Mouse (Mus musculus) limb, embryonic 12.5 days (tissue): ENCODE results near the gene Wdr95. TPM values are rescaled to one million over a fixed set of nuclear protein-coding genes. Genes with fewer than 3 reads are reported as not detected.

Experiments used
- ATAC-seq: fragments of 200-750 bp; cut with Nextera tagmentation; 2 replicates; pipeline ENCODE4 v1.8.0; 2017; ENCODE audit warnings: low read depth, moderate TSS enrichment; ENCODE audit not compliant: insufficient number of reproducible peaks, insufficient read depth, low FRiP score, low TSS enrichment
- H3K27ac ChIP-seq: fragments of 300-500 bp; sonication (generic); 2 replicates; pipeline ENCODE4 v1.5.1; 2016; ENCODE audit warnings: mild to moderate bottlenecking, moderate library complexity
- H3K27me3 ChIP-seq: fragments of 300-500 bp; sonication (generic); 2 replicates; pipeline ENCODE4 v1.6.1; 2016; ENCODE audit warnings: mild to moderate bottlenecking, moderate library complexity
- H3K36me3 ChIP-seq: fragments of 300-500 bp; sonication (generic); 2 replicates; pipeline ENCODE4 v1.6.1; 2016; ENCODE audit warnings: mild to moderate bottlenecking, moderate library complexity
- H3K4me1 ChIP-seq: fragments of 300-500 bp; sonication (generic); replicated peaks from 2 replicates; pipeline ENCODE4 v1.6.1; 2016
- H3K4me2 ChIP-seq: fragments of 300-500 bp; sonication (generic); 2 replicates; pipeline ENCODE4 v1.6.1; 2016; ENCODE audit warnings: mild to moderate bottlenecking, moderate library complexity
- H3K4me3 ChIP-seq: fragments of 300-500 bp; sonication (generic); replicated peaks from 2 replicates; pipeline ENCODE4 v1.5.1; 2016; ENCODE audit warnings: mild to moderate bottlenecking
- H3K9ac ChIP-seq: fragments of 300-500 bp; sonication (generic); replicated peaks from 2 replicates; pipeline ENCODE4 v1.6.1; 2016; ENCODE audit warnings: mild to moderate bottlenecking, moderate library complexity
- H3K9me3 ChIP-seq: fragments of 300-500 bp; sonication (generic); 2 replicates; pipeline ENCODE4 v1.6.1; 2016; ENCODE audit warnings: mild to moderate bottlenecking, moderate library complexity
- WGBS: fragments of 180-500 bp; shearing (Covaris S2); methylation state at CpG from one replicate; pipeline ENCODE4 v1.1.7; 2016; 5-methylcytosine and 5-hydroxymethylcytosine counted together
- polyA plus RNA-seq: library from polyadenylated mRNA; unstranded; fragments of >200 nt; fragmentation: Nextera tagmentation; extraction: Ambion mirVana; gene quantifications from 2 replicates; pipeline ENCODE4 v1.2.1, GENCODE M21; 2016

Wdr95 gene
- polyA plus RNA-seq, 1 experiment from 2014 or later: not detected

DNA sequence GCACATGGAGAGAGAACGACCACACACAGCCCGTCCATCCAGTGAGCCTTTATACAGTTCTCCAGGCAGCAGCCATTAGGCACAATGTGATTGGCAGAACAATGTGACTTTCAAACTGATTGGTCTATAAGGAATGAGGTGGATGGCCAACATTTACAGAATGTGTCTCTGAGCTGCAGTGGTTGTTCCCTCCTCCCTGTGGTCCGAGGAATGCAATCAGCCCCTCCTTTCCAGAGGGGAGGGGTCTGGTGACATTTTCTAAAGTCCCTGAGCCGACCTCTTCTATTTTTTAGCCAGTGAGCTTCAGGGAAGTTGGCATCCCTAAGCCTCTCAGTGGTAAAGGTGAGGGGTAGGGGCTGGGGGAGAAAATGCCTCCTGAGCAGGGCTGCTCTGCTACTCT lies 28.5 kb upstream of the Wdr95 start:
- H3K9ac ChIP-seq: no peak overlapping the region
- no peak overlapping the region for H3K27ac ChIP-seq
- no peak overlapping the region for H3K4me3 ChIP-seq
- H3K4me2 ChIP-seq: no peak overlapping the region
- H3K27me3 ChIP-seq: peaks cover 2% of the 10 kb centered on the region; the same call in 1 of the 2 replicates
- no peaks in the 10 kb centered on the region for H3K36me3 ChIP-seq
- H3K4me1 ChIP-seq: 0 out of 2 replicates have a peak, but pooled peaks cover 6% of the 10 kb centered on the region
- no peaks in the 10 kb centered on the region for H3K9me3 ChIP-seq
- WGBS: 49% methylated on average over 4 of the region's 4 CpGs
- ATAC-seq: no peak

DNA sequence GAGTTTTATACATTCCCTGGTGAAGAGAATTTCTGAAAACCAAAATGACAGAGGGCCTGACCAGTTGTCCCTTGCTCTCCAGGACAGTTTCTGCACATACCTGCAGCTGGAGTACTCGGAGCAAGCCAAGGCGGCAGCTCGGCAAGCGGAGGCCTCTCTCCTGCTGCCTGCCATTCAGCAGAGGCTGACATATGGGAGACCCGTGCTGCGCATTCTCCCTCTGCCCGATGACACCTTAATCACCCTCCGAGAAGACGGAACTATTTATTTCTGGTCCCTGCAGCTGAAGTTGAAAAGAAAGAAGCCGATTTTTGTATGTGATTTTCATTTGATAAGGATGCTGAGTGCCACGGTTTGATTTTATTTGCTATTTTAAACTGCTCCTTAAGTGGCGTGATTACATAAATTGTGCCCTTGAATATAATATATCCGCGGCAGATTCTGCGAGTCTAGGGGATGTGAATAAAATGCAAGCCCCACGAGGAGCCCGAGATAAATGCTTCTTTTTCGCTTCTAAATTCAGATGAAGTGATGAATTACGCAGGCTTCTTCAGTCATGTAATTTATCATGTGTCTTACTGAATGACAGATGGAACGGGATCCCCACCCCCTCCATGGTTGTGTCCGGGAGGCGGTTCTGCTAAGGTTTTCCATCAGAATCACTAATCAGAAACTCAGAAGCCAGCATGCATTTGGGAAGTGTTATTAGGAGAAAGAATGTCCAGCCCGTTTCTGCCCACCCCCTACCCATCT lies 24.9 kb upstream of the Wdr95 start:
- no peak for ATAC-seq
- Histone ChIP-seq H3K27ac (no peak overlapping the region), H3K27me3 (no peaks in the 10 kb centered on the region), H3K4me2 (no peak overlapping the region), H3K9ac (no peak overlapping the region), H3K36me3 (no peaks in the 10 kb centered on the region), H3K4me3 (no peak overlapping the region), H3K9me3 (0 out of 2 replicates have a peak, but pooled peaks cover 5% of the 10 kb centered on the region), H3K4me1 (0 out of 2 replicates have a peak, but pooled peaks cover 6% of the 10 kb centered on the region)
- 82% methylated on average over 23 of the region's 23 CpGs for WGBS

DNA sequence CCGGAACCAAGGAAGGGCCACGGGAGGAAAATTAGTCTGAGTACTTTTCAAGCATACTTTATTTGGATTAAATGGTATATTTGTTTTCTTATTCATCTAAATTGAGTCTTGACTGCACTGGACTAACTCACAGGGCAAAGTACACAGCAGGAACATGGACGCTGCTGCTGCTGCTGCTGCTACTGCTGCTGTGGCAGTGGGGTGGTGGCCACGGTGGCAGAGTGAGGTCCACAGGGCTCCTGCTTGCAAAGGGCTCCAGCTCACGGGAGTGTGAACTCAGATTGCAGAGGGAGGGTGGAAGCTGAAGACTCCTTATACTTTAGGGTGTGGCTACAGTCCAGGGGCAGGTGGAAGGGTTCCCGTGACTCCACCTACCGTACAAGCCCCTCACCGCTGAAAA lies 23.5 kb upstream of the Wdr95 start:
- Histone ChIP-seq H3K4me1 (0 out of 2 replicates have a peak, but pooled peaks cover 6% of the 10 kb centered on the region), H3K9me3 (0 out of 2 replicates have a peak, but pooled peaks cover 5% of the 10 kb centered on the region), H3K27me3 (no peaks in the 10 kb centered on the region), H3K27ac (no peak overlapping the region), H3K4me3 (no peak overlapping the region), H3K36me3 (no peaks in the 10 kb centered on the region), H3K9ac (no peak overlapping the region), H3K4me2 (no peak overlapping the region)
- WGBS: 90% methylated on average over 8 of the region's 8 CpGs
- ATAC-seq: no peak

DNA sequence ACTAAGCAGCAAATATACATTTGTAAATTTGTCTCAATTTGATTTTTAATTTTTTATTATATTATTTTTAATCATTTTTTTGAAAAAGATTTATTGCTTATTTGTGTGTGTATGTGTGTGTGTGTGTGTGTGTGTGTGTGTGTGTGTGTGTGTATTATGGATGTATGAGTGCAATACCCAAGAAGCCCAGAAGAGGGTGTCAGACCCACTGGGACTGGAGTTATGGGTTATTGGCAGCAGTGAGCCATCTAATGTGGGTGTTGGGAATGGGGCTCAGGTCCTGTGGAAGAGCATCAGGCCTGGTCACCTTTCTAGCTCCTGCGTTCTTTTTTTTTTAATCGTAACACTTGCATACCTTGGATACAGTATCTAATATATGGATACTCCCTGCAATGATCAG lies 22.4 kb upstream of the Wdr95 start:
- Histone ChIP-seq H3K4me3 (no peak overlapping the region), H3K4me1 (0 out of 2 replicates have a peak, but pooled peaks cover 4% of the 10 kb centered on the region), H3K36me3 (no peaks in the 10 kb centered on the region), H3K27ac (no peak overlapping the region), H3K27me3 (no peaks in the 10 kb centered on the region), H3K9me3 (0 out of 2 replicates have a peak, but pooled peaks cover 5% of the 10 kb centered on the region), H3K9ac (no peak overlapping the region), H3K4me2 (no peak overlapping the region)
- WGBS: 100% methylated on average over 2 of the region's 2 CpGs
- ATAC-seq: no peak

DNA sequence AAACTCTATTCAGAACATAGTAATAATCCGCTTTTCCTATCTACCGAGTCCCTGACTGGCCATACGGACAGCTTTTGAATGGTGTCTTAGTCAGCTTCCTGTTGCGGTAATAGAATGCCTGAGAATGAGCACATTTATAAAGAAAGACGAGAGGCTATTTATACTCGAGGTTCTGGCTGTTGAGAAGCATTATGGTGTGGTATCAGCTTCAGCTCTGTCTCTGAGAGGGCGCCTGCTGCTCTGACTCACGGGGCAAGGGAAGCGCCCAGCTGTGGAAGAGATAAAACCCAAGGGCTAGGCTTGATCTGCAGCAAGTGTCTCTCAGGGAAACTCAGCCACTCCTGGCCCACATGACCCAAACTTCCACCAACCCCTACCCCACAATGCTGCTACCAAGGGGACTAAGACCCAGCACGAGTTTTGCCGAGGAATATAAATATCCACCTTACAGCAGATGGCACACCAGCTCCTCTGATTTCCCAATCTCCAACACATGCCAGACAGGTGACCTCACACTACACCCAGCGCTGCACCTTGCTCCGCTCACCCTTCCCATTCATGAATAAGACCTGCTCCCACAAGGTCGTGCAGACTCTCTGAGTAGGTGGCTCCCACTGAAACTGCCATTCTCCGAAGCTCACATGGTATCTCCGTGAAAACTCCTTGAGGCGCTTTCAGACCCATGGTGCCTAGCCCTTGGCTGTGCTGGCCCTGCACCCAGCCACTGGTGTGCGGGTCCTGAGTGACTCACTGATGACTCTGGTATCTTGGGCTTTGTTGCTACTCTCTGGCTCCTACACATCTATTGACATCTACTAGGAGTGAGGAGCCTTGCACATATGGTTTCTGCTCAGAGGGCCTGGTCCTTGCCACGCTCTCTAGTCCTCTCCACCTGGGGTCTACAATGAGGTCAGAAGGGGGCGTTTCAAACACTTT lies 20.1 kb upstream of the Wdr95 start:
- no peak for ATAC-seq
- no peak overlapping the region for H3K4me2 ChIP-seq
- H3K9me3 ChIP-seq: 0 out of 2 replicates have a peak, but pooled peaks cover 5% of the 10 kb centered on the region
- no peaks in the 10 kb centered on the region for H3K36me3 ChIP-seq
- H3K9ac ChIP-seq: no peak overlapping the region
- H3K4me1 ChIP-seq: peaks cover 6% of the 10 kb centered on the region
- WGBS: 86% methylated on average over 20 of the region's 20 CpGs
- no peak overlapping the region for H3K4me3 ChIP-seq
- no peaks in the 10 kb centered on the region for H3K27me3 ChIP-seq
- H3K27ac ChIP-seq: no peak overlapping the region

DNA sequence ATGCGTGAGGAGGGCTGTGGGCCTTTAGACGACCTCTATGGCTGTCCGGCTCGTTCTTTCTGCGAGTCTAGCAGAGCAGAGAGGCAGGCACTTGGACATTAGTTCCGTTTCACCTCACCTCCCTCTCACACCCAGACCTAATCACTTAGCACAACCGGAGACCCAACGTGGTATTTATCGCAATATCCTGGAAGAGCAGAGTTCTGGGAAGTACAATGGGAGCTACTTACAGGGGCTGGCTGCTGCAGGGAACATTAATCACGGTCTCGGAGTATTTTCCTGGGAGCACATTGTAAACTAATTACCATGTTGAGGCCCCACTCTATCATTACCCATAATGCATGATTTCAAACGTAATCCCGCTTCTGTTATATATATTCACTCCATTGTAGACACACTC lies 18.2 kb upstream of the Wdr95 start:
- Histone ChIP-seq H3K4me3 (no peak overlapping the region), H3K36me3 (no peaks in the 10 kb centered on the region), H3K27me3 (no peaks in the 10 kb centered on the region), H3K4me2 (no peak overlapping the region), H3K9ac (no peak overlapping the region), H3K27ac (no peak overlapping the region), H3K4me1 (peaks cover 24% of the 10 kb centered on the region), H3K9me3 (0 out of 2 replicates have a peak, but pooled peaks cover 5% of the 10 kb centered on the region)
- no peak for ATAC-seq
- WGBS: 76% methylated on average over 13 of the region's 13 CpGs

DNA sequence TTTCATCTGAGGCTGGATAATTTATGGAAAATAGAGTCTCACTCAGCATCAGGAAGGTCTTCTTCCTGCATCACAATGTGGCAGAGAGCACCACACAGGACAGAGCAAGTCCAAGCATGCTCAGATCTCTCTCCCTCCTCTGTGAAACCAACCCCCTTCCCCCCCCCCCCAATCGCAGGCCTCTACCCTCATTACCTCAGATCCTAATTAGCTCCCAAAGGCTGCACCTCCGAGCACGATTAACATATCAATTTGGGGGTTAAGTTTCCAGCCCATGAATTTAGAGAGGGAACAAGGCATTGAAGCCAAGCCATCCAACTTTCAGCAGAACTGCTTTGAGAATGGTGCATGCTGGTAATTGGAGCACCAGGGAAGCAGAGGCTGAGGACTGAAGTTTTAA lies 15.8 kb upstream of the Wdr95 start:
- H3K36me3 ChIP-seq: no peaks in the 10 kb centered on the region
- H3K4me2 ChIP-seq: no peak overlapping the region
- no peak for ATAC-seq
- H3K27me3 ChIP-seq: no peaks in the 10 kb centered on the region
- H3K4me1 ChIP-seq: peaks cover 24% of the 10 kb centered on the region
- no peaks in the 10 kb centered on the region for H3K9me3 ChIP-seq
- H3K9ac ChIP-seq: no peak overlapping the region
- H3K27ac ChIP-seq: no peak overlapping the region
- WGBS: 32% methylated on average over 3 of the region's 3 CpGs
- no peak overlapping the region for H3K4me3 ChIP-seq

DNA sequence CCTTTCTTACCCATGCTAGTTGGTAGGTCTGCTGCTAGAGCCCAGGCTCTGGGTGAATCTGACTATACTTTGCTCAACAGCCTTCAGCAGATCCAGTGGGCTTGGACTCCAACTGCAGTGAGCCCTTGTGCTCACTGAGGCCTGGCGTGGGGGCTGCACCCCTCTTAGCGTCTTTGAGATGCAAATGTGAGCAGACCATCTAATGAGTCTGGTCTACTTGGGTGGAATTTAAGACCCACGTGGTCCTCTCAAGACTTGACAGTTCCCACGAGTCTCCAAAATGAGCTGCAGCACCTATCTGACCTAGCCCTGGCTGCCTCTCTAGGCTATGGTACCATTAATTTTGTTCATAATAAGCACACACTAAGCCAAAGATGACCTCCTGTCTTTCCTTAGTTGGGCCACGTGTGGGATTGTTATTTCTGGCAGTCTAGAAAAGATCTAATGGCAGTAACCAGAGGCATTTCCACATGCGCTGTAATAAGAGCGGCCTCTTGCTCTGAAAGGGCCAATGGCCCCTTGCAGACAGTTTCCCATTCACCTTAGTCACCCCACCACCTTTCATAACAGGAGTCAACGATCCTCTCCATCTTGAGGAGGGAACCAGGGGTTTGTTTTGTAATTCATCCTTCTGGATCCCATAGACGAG lies 14.9 kb upstream of the Wdr95 start:
- Histone ChIP-seq H3K4me1 (peaks cover 24% of the 10 kb centered on the region), H3K4me3 (peak overlapping the region; percentile 6; the same call in 1 of the 2 replicates), H3K9me3 (no peaks in the 10 kb centered on the region), H3K27me3 (no peaks in the 10 kb centered on the region), H3K27ac (peak overlapping the region; percentile 86), H3K36me3 (no peaks in the 10 kb centered on the region), H3K4me2 (peak overlapping the region; percentile 42), H3K9ac (no peak overlapping the region; the same call in 1 of the 2 replicates)
- ATAC-seq: no peak
- WGBS: 52% methylated on average over 9 of the region's 9 CpGs

DNA sequence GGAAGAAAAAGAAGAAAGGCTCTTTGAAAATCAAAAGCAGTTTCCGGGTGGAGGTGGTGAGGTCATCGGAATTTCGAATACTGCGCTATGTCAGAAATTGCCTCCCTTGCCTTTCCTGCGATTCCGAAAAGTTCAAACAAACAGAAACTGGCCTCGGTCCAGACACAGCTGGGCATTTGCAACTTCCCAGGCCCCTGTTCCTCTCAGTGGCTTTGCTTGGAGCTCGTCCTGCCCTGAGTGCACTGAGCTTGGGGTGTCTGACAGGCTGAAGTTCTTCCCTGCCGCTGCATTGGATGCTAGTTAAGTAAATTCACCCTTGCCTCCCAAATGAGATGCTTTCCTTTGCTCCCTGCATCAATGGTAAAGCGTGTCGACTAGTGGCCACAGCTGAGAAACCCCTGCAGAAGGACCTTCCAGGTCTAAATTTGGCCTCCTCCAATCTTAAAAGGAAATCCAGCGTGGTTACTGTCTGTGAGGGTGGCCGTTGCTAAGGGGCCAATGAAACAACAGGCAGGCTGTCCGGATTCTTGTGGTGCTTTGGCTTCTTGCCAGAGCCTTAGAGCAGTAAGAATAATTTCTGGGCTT lies 14.3 kb upstream of the Wdr95 start:
- Histone ChIP-seq H3K27ac (peak overlapping the region; percentile 86), H3K27me3 (no peaks in the 10 kb centered on the region), H3K36me3 (no peaks in the 10 kb centered on the region), H3K4me2 (peak overlapping the region; percentile 42), H3K9ac (no peak overlapping the region; the same call in 1 of the 2 replicates), H3K4me1 (peaks cover 24% of the 10 kb centered on the region), H3K9me3 (no peaks in the 10 kb centered on the region), H3K4me3 (peak overlapping the region; percentile 6; the same call in 1 of the 2 replicates)
- 0 out of 2 replicates have a peak, but pooled peaks have one; percentile 58 for ATAC-seq
- WGBS: 16% methylated on average over 14 of the region's 14 CpGs

DNA sequence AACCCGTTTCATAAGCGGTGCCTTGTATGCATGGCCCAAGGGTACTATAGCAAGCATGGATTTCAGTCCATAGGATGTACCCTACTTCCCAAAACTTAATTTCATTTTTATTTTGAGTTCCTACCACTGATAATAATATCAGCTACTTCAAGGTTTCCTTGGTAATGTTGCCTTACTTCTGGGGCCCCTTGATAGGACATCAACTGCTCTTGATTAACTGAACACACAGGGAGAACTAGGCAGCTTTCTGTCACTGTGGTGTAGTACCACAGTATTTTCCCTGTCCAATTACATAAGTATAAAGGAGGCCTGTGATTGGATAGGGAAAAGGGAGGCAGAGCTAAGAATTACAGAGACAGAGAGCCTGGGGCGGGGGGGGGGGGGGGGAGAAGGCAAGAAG lies 13.6 kb upstream of the Wdr95 start:
- Histone ChIP-seq H3K9ac (no peak overlapping the region), H3K9me3 (no peaks in the 10 kb centered on the region), H3K4me2 (peak overlapping the region; percentile 42; the same call in 1 of the 2 replicates), H3K4me3 (no peak overlapping the region), H3K36me3 (no peaks in the 10 kb centered on the region), H3K4me1 (peaks cover 20% of the 10 kb centered on the region), H3K27ac (peak overlapping the region; percentile 86), H3K27me3 (no peaks in the 10 kb centered on the region)
- no peak for ATAC-seq
- WGBS: 67% methylated on average over 2 of the region's 3 CpGs
